Mouse (Mus musculus): ENCODE measurements around the gene Ccdc85c. TPM values are rescaled to one million over a fixed set of nuclear protein-coding genes. Genes with fewer than 3 reads are reported as not detected.

The Ccdc85c gene
- polyA plus RNA-seq, 3 experiments from 2014 or later = 0.21 to 0.33 (median 0.28) TPM

GRCm38 (mm10) chr12:108215090-108215489 is 60.1 kb downstream of the Ccdc85c start:
- no peak for ATAC-seq

- ATAC-seq = no peak
Observed at GRCm38 (mm10) chr12:108213090-108214041, 61.9 kb downstream of the Ccdc85c start.

- no peak for ATAC-seq
Observed at GRCm38 (mm10) chr12:108212476-108212875, 62.7 kb downstream of the Ccdc85c start.

- ATAC-seq = no peak
Observed at GRCm38 (mm10) chr12:108212071-108212470, 63.2 kb downstream of the Ccdc85c start.

- no peak for ATAC-seq
Observed at GRCm38 (mm10) chr12:108210623-108211022, 64.6 kb downstream of the Ccdc85c start.

GRCm38 (mm10) chr12:108208726-108209438 is 66.3 kb downstream of the Ccdc85c start:
- ATAC-seq = no peak

- no peak for ATAC-seq
Observed at GRCm38 (mm10) chr12:108208216-108208615, 67.0 kb downstream of the Ccdc85c start.

GRCm38 (mm10) chr12:108206641-108207040 is 68.6 kb downstream of the Ccdc85c start:
- ATAC-seq = no peak

GRCm38 (mm10) chr12:108204978-108205377 is 70.2 kb downstream of the Ccdc85c start:
- peak; percentile 53 for ATAC-seq

GRCm38 (mm10) chr12:108203895-108204294 is 71.3 kb downstream of the Ccdc85c start:
- peak; percentile 54 for ATAC-seq

- no peak for ATAC-seq
Observed at GRCm38 (mm10) chr12:108200094-108200493, 75.1 kb downstream of the Ccdc85c start.

- ATAC-seq = no peak
Observed at GRCm38 (mm10) chr12:108198447-108198846, 76.8 kb downstream of the Ccdc85c start.

GRCm38 (mm10) chr12:108195761-108196160 is 79.5 kb downstream of the Ccdc85c start:
- no peak for ATAC-seq

GRCm38 (mm10) chr12:108193878-108194277 is 81.3 kb downstream of the Ccdc85c start:
- no peak for ATAC-seq

GRCm38 (mm10) chr12:108187541-108188091 is 87.6 kb downstream of the Ccdc85c start:
- ATAC-seq = no peak

GRCm38 (mm10) chr12:108181716-108182115 is 93.5 kb downstream of the Ccdc85c start:
- ATAC-seq = no peak

- peak; percentile 90 for ATAC-seq
Observed at GRCm38 (mm10) chr12:108179321-108180266, 95.6 kb downstream of the Ccdc85c start, which contains the start of gene Ccnk. Gene Ccnk, plus strand, starts transcription at chr12:108179579.

GRCm38 (mm10) chr12:108179246-108179320 is 96.1 kb downstream of the Ccdc85c start, which contains the start of gene Setd3:
Gene Setd3, minus strand, starts transcription at chr12:108179314.
- no peak for ATAC-seq

GRCm38 (mm10) chr12:108178331-108179245 is 96.6 kb downstream of the Ccdc85c start:
- ATAC-seq = peak; percentile 24

- ATAC-seq = no peak
Observed at GRCm38 (mm10) chr12:108176366-108176765, 98.9 kb downstream of the Ccdc85c start.
